Mouse (Mus musculus) olfactory bulb, adult 2 months (tissue): Measurements from ENCODE around the gene Sufu.

Source experiments
- CTCF ChIP-seq: fragments of 200-500 bp; IDR thresholded peaks from 2 replicates; pipeline ENCODE4 v1.5.1; 2012; ENCODE audit warnings: low read depth, mild to moderate bottlenecking, low read length, moderate library complexity; ENCODE audit not compliant: insufficient read depth
- POLR2A ChIP-seq: fragments of 200-500 bp; IDR thresholded peaks from 2 replicates; pipeline ENCODE4 v1.6.1; 2012; ENCODE audit warnings: mild to moderate bottlenecking, low read depth, low read length, moderate library complexity; ENCODE audit not compliant: insufficient read depth

GRCm38 (mm10) chr19:46502471-46503166, 105.9 kb downstream of the Sufu start:
- TF ChIP-seq CTCF (no peak), POLR2A (no peak)
